Mouse (Mus musculus) Muller cell, postnatal 12 days (primary cell): ENCODE results near the gene Dusp28.

Experiments
- DNase-seq: peaks from one replicate; pipeline ENCODE4 v3.0.0-alpha.2; 2015; ENCODE audit errors: inconsistent ontology term

Dusp28 gene

GRCm38 (mm10) chr1:92906779-92907631, at the start of gene Dusp28:
Gene Dusp28, plus strand, starts transcription at chr1:92906981.
- DNase-seq = peak; percentile 93

- DNase-seq = no peak
Measured at GRCm38 (mm10) chr1:92861503-92861902, 45.3 kb upstream of the Dusp28 start.

GRCm38 (mm10) chr1:92863268-92863667, 43.5 kb upstream of the Dusp28 start:
- DNase-seq = no peak

GRCm38 (mm10) chr1:92866170-92866569, 40.6 kb upstream of the Dusp28 start:
- no peak for DNase-seq

- no peak for DNase-seq
Measured at GRCm38 (mm10) chr1:92869985-92870384, 36.8 kb upstream of the Dusp28 start.

GRCm38 (mm10) chr1:92872666-92873065, 34.1 kb upstream of the Dusp28 start:
- DNase-seq = no peak

- no peak for DNase-seq
Measured at GRCm38 (mm10) chr1:92874011-92874410, 32.8 kb upstream of the Dusp28 start.

GRCm38 (mm10) chr1:92875360-92876111, 31.2 kb upstream of the Dusp28 start:
- no peak for DNase-seq

GRCm38 (mm10) chr1:92877431-92877978, 29.3 kb upstream of the Dusp28 start:
- DNase-seq = no peak

- DNase-seq = no peak
Measured at GRCm38 (mm10) chr1:92878066-92878741, 28.6 kb upstream of the Dusp28 start.

- no peak for DNase-seq
Measured at GRCm38 (mm10) chr1:92879266-92879665, 27.5 kb upstream of the Dusp28 start.

GRCm38 (mm10) chr1:92880101-92880500, 26.7 kb upstream of the Dusp28 start:
- no peak for DNase-seq

GRCm38 (mm10) chr1:92881982-92882381, 24.8 kb upstream of the Dusp28 start:
- no peak for DNase-seq

GRCm38 (mm10) chr1:92888901-92889655, 17.7 kb upstream of the Dusp28 start:
- DNase-seq = no peak

GRCm38 (mm10) chr1:92892791-92893190, 14.0 kb upstream of the Dusp28 start:
- DNase-seq = no peak

- no peak for DNase-seq
Measured at GRCm38 (mm10) chr1:92893896-92894295, 12.9 kb upstream of the Dusp28 start.

GRCm38 (mm10) chr1:92895089-92895488, 11.7 kb upstream of the Dusp28 start:
- peak; percentile 56 for DNase-seq

GRCm38 (mm10) chr1:92902786-92903185, 4.0 kb upstream of the Dusp28 start, which contains the start of gene Ankmy1:
Gene Ankmy1, minus strand, starts transcription at chr1:92902906.
- peak; percentile 24 for DNase-seq

GRCm38 (mm10) chr1:92903627-92904026, 3.2 kb upstream of the Dusp28 start:
- peak; percentile 85 for DNase-seq

- no peak for DNase-seq
Measured at GRCm38 (mm10) chr1:92905703-92906310, 974 bp upstream of the Dusp28 start.
